Mouse (Mus musculus) limb, embryonic 14.5 days (tissue): ENCODE results near the gene Wnt10a. TPM values are rescaled to one million over a fixed set of nuclear protein-coding genes. Genes with fewer than 3 reads are reported as not detected.

Source experiments
- ATAC-seq: fragments of 200-750 bp; cut with Nextera tagmentation; 2 replicates; pipeline ENCODE4 v1.8.0; 2017; ENCODE audit warnings: low read depth, moderate number of reproducible peaks, moderate TSS enrichment; ENCODE audit not compliant: low FRiP score
- DNase-seq: peaks from one replicate; pipeline ENCODE4 v3.0.0-alpha.2; 2015; ENCODE audit warnings: low spot score
- H3K27ac ChIP-seq: fragments of 300-500 bp; sonication (generic); replicated peaks from 2 replicates; pipeline ENCODE4 v1.5.1; 2014; ENCODE audit warnings: low read depth, mild to moderate bottlenecking, low read length, moderate library complexity, mixed read lengths
- H3K27me3 ChIP-seq: fragments of 300-500 bp; sonication (generic); 2 replicates; pipeline ENCODE4 v1.6.1; 2014; ENCODE audit warnings: low read length, mixed read lengths; ENCODE audit not compliant: control insufficient read depth, insufficient read depth
- H3K36me3 ChIP-seq: fragments of 300-500 bp; sonication (generic); 2 replicates; pipeline ENCODE4 v1.6.1; 2014; ENCODE audit warnings: mild to moderate bottlenecking, low read length, moderate library complexity, mixed read lengths; ENCODE audit not compliant: control insufficient read depth, insufficient read depth
- H3K4me1 ChIP-seq: fragments of 300-500 bp; sonication (generic); 2 replicates; pipeline ENCODE4 v1.6.1; 2014; ENCODE audit warnings: antibody characterized with exemption, low read length, mixed read lengths; ENCODE audit not compliant: control insufficient read depth, insufficient read depth
- H3K4me2 ChIP-seq: fragments of 300-500 bp; sonication (generic); replicated peaks from 2 replicates; pipeline ENCODE4 v1.6.1; 2014; ENCODE audit warnings: low read depth, mild to moderate bottlenecking, low read length, moderate library complexity; ENCODE audit not compliant: severe bottlenecking
- H3K4me3 ChIP-seq: fragments of 300-500 bp; sonication (generic); replicated peaks from 2 replicates; pipeline ENCODE4 v1.5.1; 2014; ENCODE audit warnings: low read length
- H3K9ac ChIP-seq: fragments of 300-500 bp; sonication (generic); 2 replicates; pipeline ENCODE4 v1.6.1; 2014; ENCODE audit warnings: mild to moderate bottlenecking, low read depth, low read length, moderate library complexity; ENCODE audit not compliant: severe bottlenecking
- H3K9me3 ChIP-seq: fragments of 300-500 bp; sonication (generic); 2 replicates; pipeline ENCODE4 v1.6.1; 2016; ENCODE audit warnings: low read length; ENCODE audit not compliant: control insufficient read depth
- POLR2A ChIP-seq: fragments of 200-500 bp; IDR thresholded peaks from 2 replicates; pipeline ENCODE4 v1.8.0; 2012; ENCODE audit warnings: inconsistent platforms, mild to moderate bottlenecking, moderate library complexity, borderline replicate concordance; ENCODE audit not compliant: insufficient read depth, insufficient read length; ENCODE audit errors: extremely low read depth
- WGBS: fragments of 180-500 bp; shearing (Covaris S2); extraction: QIAGEN DNeasy Blood & Tissue Kit; methylation state at CpG from one replicate; pipeline ENCODE4 v1.1.7; 2014; 5-methylcytosine and 5-hydroxymethylcytosine counted together
- polyA plus RNA-seq, 2 experiments: library from polyadenylated mRNA; depleted of rRNA in 1 of 2; stranded (reverse) in 1 of 2; unstranded in 1 of 2; fragments of >200 nt; fragmentation: Nextera tagmentation in 1 of 2; extraction: Ambion mirVana in 1 of 2; gene quantifications; 2 replicates each; pipeline versions ENCODE4 v1.2.1 to v1.2.3; 2012 to 2014

Gene Wnt10a
- polyA plus RNA-seq, 2 experiments: 3.8 to 9.3 TPM

- H3K36me3 ChIP-seq: no peaks in the 10 kb centered on the region
- no peak overlapping the region for H3K9ac ChIP-seq
- no peak for ATAC-seq
- DNase-seq: no peak
- H3K27ac ChIP-seq: no peak overlapping the region
- no peaks in the 10 kb centered on the region for H3K9me3 ChIP-seq
- no peak for TF ChIP-seq POLR2A
- 76% methylated on average over 9 of the region's 9 CpGs for WGBS
- no peak overlapping the region for H3K4me3 ChIP-seq
- H3K27me3 ChIP-seq: no peaks in the 10 kb centered on the region
- no peak overlapping the region for H3K4me2 ChIP-seq
- H3K4me1 ChIP-seq: no peaks in the 10 kb centered on the region
Observed at GRCm38 (mm10) chr1:74830061-74830460, 38.7 kb downstream of the Wnt10a start.

GRCm38 (mm10) chr1:74833255-74833654, 41.9 kb downstream of the Wnt10a start:
- no peak for DNase-seq
- H3K9me3 ChIP-seq: no peaks in the 10 kb centered on the region
- ATAC-seq: no peak
- H3K9ac ChIP-seq: no peak overlapping the region
- H3K27ac ChIP-seq: no peak overlapping the region
- H3K36me3 ChIP-seq: no peaks in the 10 kb centered on the region
- TF ChIP-seq POLR2A: no peak
- no peak overlapping the region for H3K4me3 ChIP-seq
- H3K4me1 ChIP-seq: no peaks in the 10 kb centered on the region
- WGBS: 74% methylated on average over 3 of the region's 3 CpGs
- H3K27me3 ChIP-seq: no peaks in the 10 kb centered on the region
- H3K4me2 ChIP-seq: no peak overlapping the region

GRCm38 (mm10) chr1:74843090-74843489, 51.8 kb downstream of the Wnt10a start:
- Histone ChIP-seq H3K4me1 (no peaks in the 10 kb centered on the region), H3K9ac (no peak overlapping the region), H3K27ac (no peak overlapping the region), H3K27me3 (no peaks in the 10 kb centered on the region), H3K4me3 (no peak overlapping the region), H3K36me3 (no peaks in the 10 kb centered on the region), H3K4me2 (no peak overlapping the region), H3K9me3 (no peaks in the 10 kb centered on the region)
- no peak for TF ChIP-seq POLR2A
- DNase-seq: no peak
- ATAC-seq: no peak
- WGBS: 81% methylated on average over 5 of the region's 5 CpGs

- WGBS: 31% methylated on average over 9 of the region's 9 CpGs
- Histone ChIP-seq H3K27me3 (peaks cover 15% of the 10 kb centered on the region), H3K36me3 (no peaks in the 10 kb centered on the region), H3K9ac (no peak overlapping the region), H3K4me1 (no peaks in the 10 kb centered on the region), H3K4me3 (no peak overlapping the region), H3K27ac (no peak overlapping the region), H3K4me2 (no peak overlapping the region), H3K9me3 (no peaks in the 10 kb centered on the region)
- ATAC-seq (no peak), DNase-seq (no peak)
- no peak for TF ChIP-seq POLR2A
Observed at GRCm38 (mm10) chr1:74846341-74846740, 55.0 kb downstream of the Wnt10a start.

- peaks cover 29% of the 10 kb centered on the region for H3K27me3 ChIP-seq
- no peak overlapping the region for H3K4me2 ChIP-seq
- no peak overlapping the region for H3K4me3 ChIP-seq
- no peak for DNase-seq
- H3K9me3 ChIP-seq: no peaks in the 10 kb centered on the region
- H3K36me3 ChIP-seq: no peaks in the 10 kb centered on the region
- H3K9ac ChIP-seq: no peak overlapping the region
- no peak for TF ChIP-seq POLR2A
- ATAC-seq: no peak
- no peak overlapping the region for H3K27ac ChIP-seq
- WGBS: 53% methylated on average over 5 of the region's 5 CpGs
- H3K4me1 ChIP-seq: no peaks in the 10 kb centered on the region
Observed at GRCm38 (mm10) chr1:74848946-74849345, 57.6 kb downstream of the Wnt10a start.

- no peak overlapping the region for H3K27ac ChIP-seq
- H3K4me3 ChIP-seq: no peak overlapping the region
- DNase-seq (no peak), ATAC-seq (no peak)
- no peaks in the 10 kb centered on the region for H3K9me3 ChIP-seq
- H3K9ac ChIP-seq: no peak overlapping the region
- WGBS: 19% methylated on average over 6 of the region's 6 CpGs
- TF ChIP-seq POLR2A: no peak
- peaks cover 34% of the 10 kb centered on the region for H3K27me3 ChIP-seq
- H3K4me1 ChIP-seq: peaks cover 4% of the 10 kb centered on the region; the same call in 1 of the 2 replicates
- no peak overlapping the region for H3K4me2 ChIP-seq
- no peaks in the 10 kb centered on the region for H3K36me3 ChIP-seq
Observed at GRCm38 (mm10) chr1:74850251-74850650, 58.9 kb downstream of the Wnt10a start.
